Mouse (Mus musculus) left cerebral cortex, postnatal 36 days (tissue): ENCODE results near the gene Enpp6. TPM values are rescaled to one million over a fixed set of nuclear protein-coding genes. Genes with fewer than 3 reads are reported as not detected.

Source experiments
- DNase-seq, 2 experiments: peaks; one replicate each; pipeline ENCODE4 v3.0.0; 2021 to 2022; ENCODE audit warnings: low spot score in 2 of 2, mixed read lengths in 1 of 2
- intact Hi-C: fragments of 180-260 bp; cut with DNase I; formaldehyde crosslinking; loops from one replicate; pipeline ENCODE4 v1.15.1; 2025
- total RNA-seq, 2 experiments: library from RNA; stranded (reverse); gene quantifications; 2 replicates each; pipeline ENCODE4 v1.2.3; 2021

Gene Enpp6
- 1 to 10 TPM; 7.3 to 8.6 TPM for total RNA-seq

GRCm38 (mm10) chr8:46986386-46987140 lies at the start of gene Enpp6:
Enpp6 (plus strand) TSS chr8:46986887.
- intact Hi-C loops, result no loop called here
- no peak for DNase-seq

- intact Hi-C loops, result loop anchor here (5.0 kb wide), 1 partner anchor 266 kb away; no protein-coding TSS in a partner anchor
- no peak for DNase-seq
Measured at GRCm38 (mm10) chr8:46938218-46938617, 48.5 kb upstream of the Enpp6 start.

GRCm38 (mm10) chr8:46941295-46941694 lies 45.4 kb upstream of the Enpp6 start:
- DNase-seq, result peak in 1 of 2 experiments; percentile 22
- intact Hi-C loops, result no loop called here

- intact Hi-C loops, result no loop called here
Measured at GRCm38 (mm10) chr8:46941731-46942650, 44.7 kb upstream of the Enpp6 start.

GRCm38 (mm10) chr8:46942651-46943024 lies 44.0 kb upstream of the Enpp6 start:
- intact Hi-C loops, result no loop called here
- no peak for DNase-seq

More at GRCm38 (mm10) chr8:46941731-46942650, 44.7 kb upstream of the Enpp6 start:
- DNase-seq, result no peak

GRCm38 (mm10) chr8:46943337-46943736 lies 43.4 kb upstream of the Enpp6 start:
- no peak for DNase-seq
- intact Hi-C loops, result no loop called here

- intact Hi-C loops, result no loop called here
- DNase-seq, result no peak
Measured at GRCm38 (mm10) chr8:46946181-46946580, 40.5 kb upstream of the Enpp6 start.

GRCm38 (mm10) chr8:46948091-46948757 lies 38.5 kb upstream of the Enpp6 start:
- intact Hi-C loops, result no loop called here
- no peak for DNase-seq

- intact Hi-C loops, result loop anchor here (2.0 to 10.0 kb wide), 2 partner anchors 283 to 399 kb away; partner anchors contain the start of gene Cenpu
Measured at GRCm38 (mm10) chr8:46953472-46953871, 33.2 kb upstream of the Enpp6 start.

GRCm38 (mm10) chr8:46962630-46963427 lies 23.9 kb upstream of the Enpp6 start:
- DNase-seq, result no peak
- intact Hi-C loops, result no loop called here

More at GRCm38 (mm10) chr8:46953472-46953871, 33.2 kb upstream of the Enpp6 start:
- DNase-seq, result peak; percentile 42 to 58

- no peak for DNase-seq
- intact Hi-C loops, result no loop called here
Measured at GRCm38 (mm10) chr8:46963619-46964145, 23.0 kb upstream of the Enpp6 start.

- DNase-seq, result no peak
- intact Hi-C loops, result loop anchor here (5.0 kb wide), 1 partner anchor 406 kb away; no protein-coding TSS in a partner anchor
Measured at GRCm38 (mm10) chr8:46965812-46966211, 20.9 kb upstream of the Enpp6 start.

GRCm38 (mm10) chr8:46968721-46969120 lies 18.0 kb upstream of the Enpp6 start:
- intact Hi-C loops, result loop anchor here (5.0 kb wide), 1 partner anchor 404 kb away; no protein-coding TSS in a partner anchor
- no peak for DNase-seq

- intact Hi-C loops, result loop anchor here (5.0 kb wide), 1 partner anchor 403 kb away; no protein-coding TSS in a partner anchor
Measured at GRCm38 (mm10) chr8:46969386-46969785, 17.3 kb upstream of the Enpp6 start.

GRCm38 (mm10) chr8:46977376-46977775 lies 9.3 kb upstream of the Enpp6 start:
- intact Hi-C loops, result no loop called here
- no peak for DNase-seq

More at GRCm38 (mm10) chr8:46969386-46969785, 17.3 kb upstream of the Enpp6 start:
- no peak for DNase-seq

GRCm38 (mm10) chr8:46982166-46982565 lies 4.5 kb upstream of the Enpp6 start:
- intact Hi-C loops, result no loop called here
- no peak for DNase-seq

- no peak for DNase-seq
- intact Hi-C loops, result no loop called here
Measured at GRCm38 (mm10) chr8:46982770-46983169, 3.9 kb upstream of the Enpp6 start.

GRCm38 (mm10) chr8:46984647-46985046 lies 2.0 kb upstream of the Enpp6 start:
- intact Hi-C loops, result no loop called here
- DNase-seq, result no peak

GRCm38 (mm10) chr8:46988366-46988765 lies 1.7 kb downstream of the Enpp6 start:
- intact Hi-C loops, result no loop called here
- DNase-seq, result no peak
